Mouse (Mus musculus): Measurements from ENCODE around the gene Bloc1s1. TPM values are rescaled to one million over a fixed set of nuclear protein-coding genes. Genes with fewer than 3 reads are reported as not detected.

Gene Bloc1s1
- polyA plus RNA-seq, 1 experiment from 2014 or later: 216 TPM

- no peaks in the 10 kb centered on the region for H3K36me3 ChIP-seq (ENCODE audit: control insufficient read depth, insufficient read depth, low read length)
- 4% methylated on average over 21 of the region's 21 CpGs for WGBS
- ATAC-seq (ENCODE audit: low read depth): no peak
- no peaks in the 10 kb centered on the region for H3K9me3 ChIP-seq (ENCODE audit: control insufficient read depth, low read length)
- H3K4me3 ChIP-seq (ENCODE audit: low read length): peak overlapping the region; percentile 49
- H3K9ac ChIP-seq (ENCODE audit: low read length): peak overlapping the region; percentile 43; the same call in 1 of the 2 replicates
- peak overlapping the region; percentile 68 for H3K4me2 ChIP-seq (ENCODE audit: low read depth, low read length)
- peaks cover 39% of the 10 kb centered on the region for H3K27me3 ChIP-seq (ENCODE audit: control insufficient read depth, insufficient read depth, low read depth, low read length)
- no peak overlapping the region for H3K27ac ChIP-seq (ENCODE audit: low read length)
- H3K4me1 ChIP-seq (replicated peaks; ENCODE audit: control insufficient read depth, insufficient read depth, low read length): peaks cover 13% of the 10 kb centered on the region
These were observed 10.3 kb upstream of the Bloc1s1 start for GRCm38 (mm10) chr10:128933976-128934721.

- WGBS: 0% methylated on average over 26 of the region's 26 CpGs
- peak; percentile 72 for ATAC-seq (ENCODE audit: low read depth)
- Histone ChIP-seq H3K9ac (ENCODE audit: low read length) (peak within 1 kb of the TSS; percentile 43; the same call in 1 of the 2 replicates), H3K4me3 (ENCODE audit: low read length) (peak within 1 kb of the TSS; percentile 49), H3K4me2 (ENCODE audit: low read depth, low read length) (peak within 1 kb of the TSS; percentile 68), H3K4me1 (replicated peaks; ENCODE audit: control insufficient read depth, insufficient read depth, low read length) (peaks cover 13% of the 10 kb centered on the region), H3K27me3 (ENCODE audit: control insufficient read depth, insufficient read depth, low read depth, low read length) (peaks cover 39% of the 10 kb centered on the region), H3K27ac (ENCODE audit: low read length) (no peak within 1 kb of the TSS), H3K9me3 (ENCODE audit: control insufficient read depth, low read length) (no peaks in the 10 kb centered on the region), H3K36me3 (ENCODE audit: control insufficient read depth, insufficient read depth, low read length) (no peaks in the 10 kb centered on the region)
These were observed 9.7 kb upstream of the Bloc1s1 start, which contains the start of gene Itga7 for GRCm38 (mm10) chr10:128933574-128933973. TSS of gene Itga7 (plus strand) at chr10:128933818.

GRCm38 (mm10) chr10:128931441-128931840 is 7.6 kb upstream of the Bloc1s1 start:
- ATAC-seq (ENCODE audit: low read depth): no peak
- WGBS: 58% methylated on average over 2 of the region's 2 CpGs
- Histone ChIP-seq H3K4me1 (replicated peaks; ENCODE audit: control insufficient read depth, insufficient read depth, low read length) (peaks cover 13% of the 10 kb centered on the region), H3K27ac (ENCODE audit: low read length) (no peak overlapping the region), H3K4me3 (ENCODE audit: low read length) (no peak overlapping the region), H3K4me2 (ENCODE audit: low read depth, low read length) (no peak overlapping the region), H3K27me3 (ENCODE audit: control insufficient read depth, insufficient read depth, low read depth, low read length) (peaks cover 39% of the 10 kb centered on the region), H3K9ac (ENCODE audit: low read length) (no peak overlapping the region), H3K36me3 (ENCODE audit: control insufficient read depth, insufficient read depth, low read length) (no peaks in the 10 kb centered on the region), H3K9me3 (ENCODE audit: control insufficient read depth, low read length) (no peaks in the 10 kb centered on the region)

GRCm38 (mm10) chr10:128929638-128930378 is 6.0 kb upstream of the Bloc1s1 start:
- no peaks in the 10 kb centered on the region for H3K9me3 ChIP-seq (ENCODE audit: control insufficient read depth, low read length)
- WGBS: 28% methylated on average over 7 of the region's 7 CpGs
- ATAC-seq (ENCODE audit: low read depth): peak; percentile 86

GRCm38 (mm10) chr10:128928356-128928755 is 4.5 kb upstream of the Bloc1s1 start:
- Histone ChIP-seq H3K27ac (ENCODE audit: low read length) (no peak overlapping the region), H3K36me3 (ENCODE audit: control insufficient read depth, insufficient read depth, low read length) (no peaks in the 10 kb centered on the region), H3K4me3 (ENCODE audit: low read length) (no peak overlapping the region), H3K27me3 (ENCODE audit: control insufficient read depth, insufficient read depth, low read depth, low read length) (peaks cover 11% of the 10 kb centered on the region), H3K9ac (ENCODE audit: low read length) (no peak overlapping the region), H3K4me2 (ENCODE audit: low read depth, low read length) (no peak overlapping the region), H3K4me1 (replicated peaks; ENCODE audit: control insufficient read depth, insufficient read depth, low read length) (peaks cover 13% of the 10 kb centered on the region), H3K9me3 (ENCODE audit: control insufficient read depth, low read length) (no peaks in the 10 kb centered on the region)
- ATAC-seq (ENCODE audit: low read depth): no peak
- WGBS: 35% methylated on average over 4 of the region's 4 CpGs

More at GRCm38 (mm10) chr10:128929638-128930378, 6.0 kb upstream of the Bloc1s1 start:
- no peak overlapping the region for H3K9ac ChIP-seq (ENCODE audit: low read length)
- H3K4me2 ChIP-seq (ENCODE audit: low read depth, low read length): no peak overlapping the region
- H3K27me3 ChIP-seq (ENCODE audit: control insufficient read depth, insufficient read depth, low read depth, low read length): peaks cover 25% of the 10 kb centered on the region
- H3K4me3 ChIP-seq (ENCODE audit: low read length): no peak overlapping the region
- H3K27ac ChIP-seq (ENCODE audit: low read length): peak overlapping the region; percentile 31
- H3K4me1 ChIP-seq (replicated peaks; ENCODE audit: control insufficient read depth, insufficient read depth, low read length): peaks cover 13% of the 10 kb centered on the region
- no peaks in the 10 kb centered on the region for H3K36me3 ChIP-seq (ENCODE audit: control insufficient read depth, insufficient read depth, low read length)

GRCm38 (mm10) chr10:128923013-128923691 is 683 bp downstream of the Bloc1s1 start:
- no peaks in the 10 kb centered on the region for H3K9me3 ChIP-seq (ENCODE audit: control insufficient read depth, low read length)
- ATAC-seq (ENCODE audit: low read depth): peak; percentile 96
- WGBS: under 1% methylated on average over 42 of the region's 42 CpGs
- H3K27me3 ChIP-seq (ENCODE audit: control insufficient read depth, insufficient read depth, low read depth, low read length): no peaks in the 10 kb centered on the region
- H3K4me3 ChIP-seq (ENCODE audit: low read length): peak overlapping the region; percentile 83
- peaks cover 27% of the 10 kb centered on the region for H3K4me1 ChIP-seq (replicated peaks; ENCODE audit: control insufficient read depth, insufficient read depth, low read length)
- peak overlapping the region; percentile 94 for H3K4me2 ChIP-seq (ENCODE audit: low read depth, low read length)
- peak overlapping the region; percentile 83 for H3K9ac ChIP-seq (ENCODE audit: low read length)
- no peaks in the 10 kb centered on the region for H3K36me3 ChIP-seq (ENCODE audit: control insufficient read depth, insufficient read depth, low read length)
- H3K27ac ChIP-seq (ENCODE audit: low read length): peak overlapping the region; percentile 98

- Histone ChIP-seq H3K4me2 (ENCODE audit: low read depth, low read length) (peak within 1 kb of the TSS; percentile 94), H3K27ac (ENCODE audit: low read length) (peak within 1 kb of the TSS; percentile 98), H3K27me3 (ENCODE audit: control insufficient read depth, insufficient read depth, low read depth, low read length) (no peaks in the 10 kb centered on the region), H3K36me3 (ENCODE audit: control insufficient read depth, insufficient read depth, low read length) (no peaks in the 10 kb centered on the region), H3K9ac (ENCODE audit: low read length) (peak within 1 kb of the TSS; percentile 83), H3K4me1 (replicated peaks; ENCODE audit: control insufficient read depth, insufficient read depth, low read length) (peaks cover 27% of the 10 kb centered on the region), H3K9me3 (ENCODE audit: control insufficient read depth, low read length) (no peaks in the 10 kb centered on the region), H3K4me3 (ENCODE audit: low read length) (peak within 1 kb of the TSS; percentile 83)
- no peak for ATAC-seq (ENCODE audit: low read depth)
- 17% methylated on average over 1 of the region's 1 CpGs for WGBS
These were observed 1.1 kb downstream of the Bloc1s1 start, which contains the start of gene Rdh5 for GRCm38 (mm10) chr10:128922822-128923012. TSS of gene Rdh5 (minus strand) at chr10:128922888.

- H3K4me2 ChIP-seq (ENCODE audit: low read depth, low read length): peak overlapping the region; percentile 94
- peak overlapping the region; percentile 98 for H3K27ac ChIP-seq (ENCODE audit: low read length)
- peak overlapping the region; percentile 83 for H3K9ac ChIP-seq (ENCODE audit: low read length)
- H3K9me3 ChIP-seq (ENCODE audit: control insufficient read depth, low read length): no peaks in the 10 kb centered on the region
- 62% methylated on average over 16 of the region's 16 CpGs for WGBS
- H3K4me1 ChIP-seq (replicated peaks; ENCODE audit: control insufficient read depth, insufficient read depth, low read length): peaks cover 27% of the 10 kb centered on the region
- H3K27me3 ChIP-seq (ENCODE audit: control insufficient read depth, insufficient read depth, low read depth, low read length): no peaks in the 10 kb centered on the region
- ATAC-seq (ENCODE audit: low read depth): no peak
- peak overlapping the region; percentile 83 for H3K4me3 ChIP-seq (ENCODE audit: low read length)
- 0 out of 2 replicates have a peak, but pooled peaks cover 2% of the 10 kb centered on the region for H3K36me3 ChIP-seq (ENCODE audit: control insufficient read depth, insufficient read depth, low read length)
These were observed 1.7 kb downstream of the Bloc1s1 start for GRCm38 (mm10) chr10:128921883-128922821.

All from lung, embryonic 16.5 days (tissue).